Mouse (Mus musculus): ENCODE measurements around the gene Rps6kl1. TPM values are rescaled to one million over a fixed set of nuclear protein-coding genes. Genes with fewer than 3 reads are reported as not detected.

Gene Rps6kl1
- total RNA-seq (2014; rRNA removed): 32.9 and 33.8 TPM in 2 replicates
- polyA plus RNA-seq (2015; fragmentation: Nextera tagmentation; extraction: Ambion mirVana): 28.9 and 31.6 TPM in 2 replicates

GRCm38 (mm10) chr12:85151002-85151774 lies at the start of gene Rps6kl1:
Gene Rps6kl1 (minus strand): TSS chr12:85151264.
- Histone ChIP-seq H3K4me2 (ENCODE audit: low read depth) (peak within 1 kb of the TSS; percentile 79), H3K4me3 (ENCODE audit: low read depth, low read length) (peak within 1 kb of the TSS; percentile 64), H3K4me1 (ENCODE audit: insufficient read depth) (peaks cover 7% of the 10 kb centered on the region; the same call in 1 of the 2 replicates), H3K9ac (peak within 1 kb of the TSS; percentile 83), H3K27ac (ENCODE audit: low read depth, low read length) (peak within 1 kb of the TSS; percentile 59), H3K27me3 (ENCODE audit: insufficient read depth, low read length) (no peaks in the 10 kb centered on the region), H3K9me3 (ENCODE audit: low read length) (no peaks in the 10 kb centered on the region), H3K36me3 (ENCODE audit: insufficient read depth) (peaks cover 12% of the 10 kb centered on the region)
- 17% methylated on average over 28 of the region's 28 CpGs for WGBS
- DNase-seq (peak; percentile 88), ATAC-seq (peak; percentile 98)
- no peak for TF ChIP-seq CTCF (IDR thresholded peaks at IDR 0.05; ENCODE audit: low read depth)

GRCm38 (mm10) chr12:85199954-85200353 lies 48.9 kb upstream of the Rps6kl1 start:
- H3K36me3 ChIP-seq (ENCODE audit: insufficient read depth): no peaks in the 10 kb centered on the region
- ATAC-seq: no peak
- TF ChIP-seq CTCF (IDR thresholded peaks at IDR 0.05; ENCODE audit: low read depth): no peak
- H3K27me3 ChIP-seq (ENCODE audit: insufficient read depth, low read length): no peaks in the 10 kb centered on the region
- H3K4me1 ChIP-seq (ENCODE audit: insufficient read depth): no peaks in the 10 kb centered on the region
- no peak overlapping the region for H3K9ac ChIP-seq
- no peaks in the 10 kb centered on the region for H3K9me3 ChIP-seq (ENCODE audit: low read length)
- H3K4me2 ChIP-seq (ENCODE audit: low read depth): no peak overlapping the region
- no peak for DNase-seq
- 78% methylated on average over 1 of the region's 1 CpGs for WGBS
- H3K27ac ChIP-seq (ENCODE audit: low read depth, low read length): no peak overlapping the region
- H3K4me3 ChIP-seq (ENCODE audit: low read depth, low read length): no peak overlapping the region

GRCm38 (mm10) chr12:85197936-85198335 lies 46.9 kb upstream of the Rps6kl1 start:
- no peak for TF ChIP-seq CTCF (IDR thresholded peaks at IDR 0.05; ENCODE audit: low read depth)
- H3K27me3 ChIP-seq (ENCODE audit: insufficient read depth, low read length): no peaks in the 10 kb centered on the region
- WGBS: 37% methylated on average over 8 of the region's 8 CpGs

GRCm38 (mm10) chr12:85197371-85197770 lies 46.3 kb upstream of the Rps6kl1 start:
- WGBS: 83% methylated on average over 7 of the region's 7 CpGs
- Histone ChIP-seq H3K9me3 (ENCODE audit: low read length) (no peaks in the 10 kb centered on the region), H3K27ac (ENCODE audit: low read depth, low read length) (no peak overlapping the region), H3K36me3 (ENCODE audit: insufficient read depth) (no peaks in the 10 kb centered on the region), H3K4me1 (ENCODE audit: insufficient read depth) (no peaks in the 10 kb centered on the region), H3K4me3 (ENCODE audit: low read depth, low read length) (no peak overlapping the region), H3K4me2 (ENCODE audit: low read depth) (no peak overlapping the region), H3K9ac (no peak overlapping the region), H3K27me3 (ENCODE audit: insufficient read depth, low read length) (no peaks in the 10 kb centered on the region)
- no peak for DNase-seq
- ATAC-seq: no peak
- TF ChIP-seq CTCF (IDR thresholded peaks at IDR 0.05; ENCODE audit: low read depth): no peak

More at GRCm38 (mm10) chr12:85197936-85198335, 46.9 kb upstream of the Rps6kl1 start:
- Histone ChIP-seq H3K4me3 (ENCODE audit: low read depth, low read length) (no peak overlapping the region), H3K9ac (no peak overlapping the region), H3K36me3 (ENCODE audit: insufficient read depth) (no peaks in the 10 kb centered on the region), H3K4me2 (ENCODE audit: low read depth) (no peak overlapping the region), H3K27ac (ENCODE audit: low read depth, low read length) (no peak overlapping the region), H3K9me3 (ENCODE audit: low read length) (no peaks in the 10 kb centered on the region), H3K4me1 (ENCODE audit: insufficient read depth) (no peaks in the 10 kb centered on the region)
- DNase-seq: no peak
- no peak for ATAC-seq

GRCm38 (mm10) chr12:85196191-85196590 lies 45.1 kb upstream of the Rps6kl1 start:
- Histone ChIP-seq H3K27ac (ENCODE audit: low read depth, low read length) (no peak overlapping the region), H3K4me1 (ENCODE audit: insufficient read depth) (no peaks in the 10 kb centered on the region), H3K9me3 (ENCODE audit: low read length) (no peaks in the 10 kb centered on the region), H3K4me3 (ENCODE audit: low read depth, low read length) (no peak overlapping the region), H3K27me3 (ENCODE audit: insufficient read depth, low read length) (no peaks in the 10 kb centered on the region), H3K36me3 (ENCODE audit: insufficient read depth) (no peaks in the 10 kb centered on the region), H3K9ac (no peak overlapping the region), H3K4me2 (ENCODE audit: low read depth) (no peak overlapping the region)
- no peak for DNase-seq
- TF ChIP-seq CTCF (IDR thresholded peaks at IDR 0.05; ENCODE audit: low read depth): no peak
- WGBS: 88% methylated on average over 10 of the region's 10 CpGs
- ATAC-seq: no peak

GRCm38 (mm10) chr12:85195086-85195485 lies 44.0 kb upstream of the Rps6kl1 start:
- no peaks in the 10 kb centered on the region for H3K9me3 ChIP-seq (ENCODE audit: low read length)
- no peak overlapping the region for H3K27ac ChIP-seq (ENCODE audit: low read depth, low read length)
- H3K9ac ChIP-seq: no peak overlapping the region
- H3K4me2 ChIP-seq (ENCODE audit: low read depth): no peak overlapping the region
- no peaks in the 10 kb centered on the region for H3K27me3 ChIP-seq (ENCODE audit: insufficient read depth, low read length)
- no peaks in the 10 kb centered on the region for H3K4me1 ChIP-seq (ENCODE audit: insufficient read depth)
- DNase-seq (no peak), ATAC-seq (no peak)
- H3K4me3 ChIP-seq (ENCODE audit: low read depth, low read length): no peak overlapping the region
- no peaks in the 10 kb centered on the region for H3K36me3 ChIP-seq (ENCODE audit: insufficient read depth)
- no peak for TF ChIP-seq CTCF (IDR thresholded peaks at IDR 0.05; ENCODE audit: low read depth)
- WGBS: 77% methylated on average over 5 of the region's 5 CpGs

GRCm38 (mm10) chr12:85194623-85195018 lies 43.6 kb upstream of the Rps6kl1 start:
- Histone ChIP-seq H3K27me3 (ENCODE audit: insufficient read depth, low read length) (no peaks in the 10 kb centered on the region), H3K4me2 (ENCODE audit: low read depth) (no peak overlapping the region), H3K4me3 (ENCODE audit: low read depth, low read length) (no peak overlapping the region), H3K27ac (ENCODE audit: low read depth, low read length) (0 out of 2 replicates have a peak overlapping the region, but pooled peaks have one; percentile 15), H3K4me1 (ENCODE audit: insufficient read depth) (no peaks in the 10 kb centered on the region), H3K36me3 (ENCODE audit: insufficient read depth) (no peaks in the 10 kb centered on the region), H3K9me3 (ENCODE audit: low read length) (no peaks in the 10 kb centered on the region), H3K9ac (no peak overlapping the region)
- DNase-seq: peak; percentile 54
- 21% methylated on average over 4 of the region's 4 CpGs for WGBS
- ATAC-seq: peak; percentile 70
- TF ChIP-seq CTCF (IDR thresholded peaks at IDR 0.05; ENCODE audit: low read depth): no peak
